Mouse (Mus musculus): ENCODE results near the gene Rell1.

- TF ChIP-seq GATA1 (IDR thresholded peaks at IDR 0.05; ENCODE audit: borderline replicate concordance, low read length) (no peak), FLI1 (IDR thresholded peaks at IDR 0.05; ENCODE audit: low read length) (no peak)
Measured at GRCm38 (mm10) chr5:63910171-63910960, 58.3 kb downstream of the Rell1 start.

Data from megakaryocyte, embryonic 14.5 days (primary cell).